Mouse (Mus musculus) fat pad, adult 2 months (tissue): ENCODE results near the gene Gm773.
"Not testable (repeated sequence)": the region's sequence is repeated elsewhere in the genome, so short reads cannot be mapped to it uniquely, and the experiment has no call there.

ENCODE experiments used
- DNase-seq: peaks from one replicate; pipeline ENCODE4 v3.0.0-alpha.2; 2011; ENCODE audit warnings: low read depth, low spot score; ENCODE audit errors: extremely low read depth

Gm773 gene

GRCm38 (mm10) chrX:56212771-56213170 lies at the start of gene Gm773:
TSS of gene Gm773 (minus strand) at chrX:56212881.
- DNase-seq: no peak

- not testable (repeated sequence) for DNase-seq
These were observed 26.2 kb downstream of the Gm773 start for GRCm38 (mm10) chrX:56186449-56186848.

- no peak for DNase-seq
These were observed 61.3 kb downstream of the Gm773 start for GRCm38 (mm10) chrX:56151396-56151795.
